Mouse (Mus musculus): ENCODE measurements at regions not wholly inside any gene's neighbourhood (a gene's known extent, or its start where the extent isn't known, plus 50 kb on each side); places are given as distances from the start of the nearest gene placed in this dataset.

DNA sequence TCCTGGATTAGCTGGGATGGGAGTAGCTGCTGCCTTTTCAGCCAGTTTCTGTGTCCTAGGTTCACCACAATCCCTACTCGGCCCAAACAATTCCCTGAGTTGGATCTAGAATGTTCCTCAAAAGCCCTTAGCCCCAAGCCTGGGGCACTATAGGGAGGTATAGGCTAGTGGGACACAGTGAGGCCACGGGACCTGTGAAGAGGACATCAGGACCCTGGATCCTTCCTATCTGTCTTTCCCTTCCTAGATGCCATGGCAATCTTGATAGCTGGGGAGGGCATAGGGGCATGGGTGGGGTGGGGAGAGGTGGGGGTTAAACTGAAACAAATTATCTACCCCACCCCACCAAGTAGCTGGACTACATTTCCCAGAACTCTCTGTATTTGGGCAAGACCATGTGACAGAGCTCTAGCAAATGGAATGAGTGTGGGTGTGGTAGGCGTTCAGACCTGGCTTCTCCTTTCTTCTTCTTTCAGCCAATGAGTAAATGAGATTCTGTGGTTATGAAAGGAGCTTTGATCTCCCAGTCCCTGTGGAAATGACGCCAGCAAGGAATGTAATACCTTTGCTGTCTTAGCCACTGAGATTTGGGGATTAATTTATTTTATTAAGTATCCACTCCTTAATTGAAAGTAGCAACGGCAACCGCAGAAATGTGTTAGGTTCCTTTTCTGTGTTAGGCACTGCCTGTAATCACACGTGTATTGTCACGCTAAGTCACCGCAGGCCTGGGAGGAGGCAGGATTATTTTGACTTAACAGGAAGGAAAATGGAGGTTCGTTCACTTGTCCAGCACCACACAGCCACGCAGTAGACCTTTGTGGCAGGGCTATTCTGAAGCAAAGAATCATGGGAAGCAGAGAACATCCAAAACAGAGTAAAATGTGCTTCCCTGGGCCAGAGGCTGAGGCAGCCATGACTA is 246.6 kb downstream of the Cbln1 start:
- no peaks in the 10 kb centered on the region for H3K4me1 ChIP-seq (replicated peaks; ENCODE audit: insufficient read depth, low read length)
- H3K36me3 ChIP-seq (ENCODE audit: insufficient read depth, low read length), result no peaks in the 10 kb centered on the region
- WGBS, result 76% methylated on average over 11 of the region's 11 CpGs
- DNase-seq (ENCODE audit: low spot score), result no peak
- no peaks in the 10 kb centered on the region for H3K27me3 ChIP-seq (ENCODE audit: insufficient read depth, low read length)
- H3K9ac ChIP-seq (ENCODE audit: low read depth, low read length), result no peak overlapping the region
- no peak for TF ChIP-seq CTCF (IDR thresholded peaks at IDR 0.05; ENCODE audit: low read depth)
- no peak overlapping the region for H3K27ac ChIP-seq
- H3K9me3 ChIP-seq (replicated peaks; ENCODE audit: low read length), result no peaks in the 10 kb centered on the region
- H3K4me2 ChIP-seq (ENCODE audit: low read length), result no peak overlapping the region
- H3K4me3 ChIP-seq (replicated peaks; ENCODE audit: low read depth, low read length), result no peak overlapping the region
- no peak for ATAC-seq (replicated peaks; ENCODE audit: low FRiP score, low read depth)

- DNase-seq (ENCODE audit: low spot score), result no peak
- Histone ChIP-seq H3K4me2 (ENCODE audit: low read length) (no peak overlapping the region), H3K27me3 (ENCODE audit: insufficient read depth, low read length) (no peaks in the 10 kb centered on the region), H3K4me3 (replicated peaks; ENCODE audit: low read depth, low read length) (no peak overlapping the region), H3K27ac (no peak overlapping the region), H3K4me1 (replicated peaks; ENCODE audit: insufficient read depth, low read length) (no peaks in the 10 kb centered on the region), H3K9ac (ENCODE audit: low read depth, low read length) (no peak overlapping the region), H3K36me3 (ENCODE audit: insufficient read depth, low read length) (no peaks in the 10 kb centered on the region), H3K9me3 (replicated peaks; ENCODE audit: low read length) (no peaks in the 10 kb centered on the region)
- 72% methylated on average over 6 of the region's 6 CpGs for whole genome bisulfite sequencing
- TF ChIP-seq CTCF (IDR thresholded peaks at IDR 0.05; ENCODE audit: low read depth), result no peak
- ATAC-seq (replicated peaks; ENCODE audit: low FRiP score, low read depth), result no peak
Measured at GRCm38 (mm10) chr8:87220581-87220980, 251.8 kb downstream of the Cbln1 start.

- 19% methylated on average over 6 of the region's 6 CpGs for WGBS
- no peak overlapping the region for H3K27ac ChIP-seq
- H3K36me3 ChIP-seq (ENCODE audit: insufficient read depth, low read length), result no peaks in the 10 kb centered on the region
- no peaks in the 10 kb centered on the region for H3K9me3 ChIP-seq (replicated peaks; ENCODE audit: low read length)
- TF ChIP-seq CTCF (IDR thresholded peaks at IDR 0.05; ENCODE audit: low read depth), result peak; percentile 80
- no peak overlapping the region for H3K4me2 ChIP-seq (ENCODE audit: low read length)
- no peak overlapping the region for H3K9ac ChIP-seq (ENCODE audit: low read depth, low read length)
- H3K4me1 ChIP-seq (replicated peaks; ENCODE audit: insufficient read depth, low read length), result no peaks in the 10 kb centered on the region
- ATAC-seq (replicated peaks; ENCODE audit: low FRiP score, low read depth) (no peak), DNase-seq (ENCODE audit: low spot score) (no peak)
- no peaks in the 10 kb centered on the region for H3K27me3 ChIP-seq (ENCODE audit: insufficient read depth, low read length)
- no peak overlapping the region for H3K4me3 ChIP-seq (replicated peaks; ENCODE audit: low read depth, low read length)
Measured at GRCm38 (mm10) chr8:87218956-87219482, 253.4 kb downstream of the Cbln1 start.

DNA sequence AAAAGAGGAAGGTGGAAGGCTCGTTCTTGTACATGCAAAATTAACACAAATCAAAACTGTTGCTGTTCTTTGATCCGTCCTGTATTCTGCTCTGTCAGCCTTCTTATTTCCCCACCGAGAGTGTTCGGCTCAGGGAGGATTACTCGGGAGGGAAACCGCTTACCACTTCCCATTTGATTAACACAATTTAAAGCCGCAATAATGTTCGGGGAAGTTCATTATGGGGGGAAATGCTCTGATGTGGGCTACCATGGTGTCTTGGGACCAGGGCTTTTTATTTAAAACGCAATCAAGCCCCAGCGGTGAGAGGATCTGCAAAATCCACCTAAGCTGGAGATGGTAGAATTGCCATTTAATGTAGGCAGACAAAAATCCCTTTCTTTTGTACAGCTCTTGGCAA is 257.4 kb downstream of the Cbln1 start:
- no peaks in the 10 kb centered on the region for H3K4me1 ChIP-seq (replicated peaks; ENCODE audit: insufficient read depth, low read length)
- DNase-seq (ENCODE audit: low spot score) (no peak), ATAC-seq (replicated peaks; ENCODE audit: low FRiP score, low read depth) (no peak)
- no peak overlapping the region for H3K9ac ChIP-seq (ENCODE audit: low read depth, low read length)
- no peak overlapping the region for H3K4me2 ChIP-seq (ENCODE audit: low read length)
- H3K27me3 ChIP-seq (ENCODE audit: insufficient read depth, low read length), result no peaks in the 10 kb centered on the region
- WGBS, result 78% methylated on average over 10 of the region's 10 CpGs
- no peak for TF ChIP-seq CTCF (IDR thresholded peaks at IDR 0.05; ENCODE audit: low read depth)
- H3K4me3 ChIP-seq (replicated peaks; ENCODE audit: low read depth, low read length), result no peak overlapping the region
- no peak overlapping the region for H3K27ac ChIP-seq
- H3K36me3 ChIP-seq (ENCODE audit: insufficient read depth, low read length), result no peaks in the 10 kb centered on the region
- H3K9me3 ChIP-seq (replicated peaks; ENCODE audit: low read length), result no peaks in the 10 kb centered on the region

DNA sequence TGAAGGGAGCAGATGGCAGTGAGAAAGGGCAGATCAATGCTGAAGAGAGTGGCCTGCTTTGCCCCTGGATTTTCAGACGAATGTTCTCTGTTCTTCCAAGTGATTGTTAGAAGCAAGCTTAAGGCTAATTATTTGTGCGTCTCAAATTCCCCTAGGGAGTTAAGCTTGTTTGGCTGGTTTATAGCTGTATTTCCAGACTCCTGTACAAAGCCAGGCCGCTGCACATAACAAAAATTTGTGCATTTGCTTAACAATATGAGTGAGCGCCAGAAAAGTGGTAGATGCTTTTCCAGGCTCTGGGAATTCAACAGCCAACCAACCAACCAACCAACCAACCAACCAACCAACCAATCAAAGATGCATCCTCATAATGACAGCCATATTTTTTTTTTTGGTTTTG is 261.9 kb downstream of the Cbln1 start:
- 36% methylated on average over 4 of the region's 4 CpGs for WGBS

DNA sequence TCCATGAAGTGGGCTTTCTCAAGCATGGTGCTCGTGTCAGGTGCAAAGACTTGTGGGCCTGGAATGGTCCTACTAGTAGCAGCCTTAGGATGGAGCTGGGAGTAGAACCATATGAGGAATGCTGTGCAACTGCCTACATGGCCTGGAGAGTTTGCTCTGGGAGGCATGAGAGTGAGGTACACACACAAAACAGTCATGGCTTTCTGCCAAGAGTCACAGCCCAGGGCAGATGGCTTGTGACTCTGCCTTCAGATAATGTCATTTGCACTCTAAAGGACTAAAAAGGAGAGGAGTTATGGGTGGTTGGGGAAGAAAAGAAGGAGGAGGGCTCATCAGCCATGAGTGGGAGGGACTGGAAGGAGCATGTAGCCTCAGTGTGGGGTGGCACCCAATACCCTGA is 263.1 kb downstream of the Cbln1 start:
- no peak for TF ChIP-seq CTCF (IDR thresholded peaks at IDR 0.05; ENCODE audit: low read depth)
- no peaks in the 10 kb centered on the region for H3K27me3 ChIP-seq (ENCODE audit: insufficient read depth, low read length)
- ATAC-seq (replicated peaks; ENCODE audit: low FRiP score, low read depth), result no peak
- H3K9ac ChIP-seq (ENCODE audit: low read depth, low read length), result no peak overlapping the region
- no peak overlapping the region for H3K4me2 ChIP-seq (ENCODE audit: low read length)
- no peaks in the 10 kb centered on the region for H3K4me1 ChIP-seq (replicated peaks; ENCODE audit: insufficient read depth, low read length)
- DNase-seq (ENCODE audit: low spot score), result no peak
- no peak overlapping the region for H3K27ac ChIP-seq
- no peaks in the 10 kb centered on the region for H3K9me3 ChIP-seq (replicated peaks; ENCODE audit: low read length)
- H3K36me3 ChIP-seq (ENCODE audit: insufficient read depth, low read length), result no peaks in the 10 kb centered on the region
- WGBS, result 70% methylated on average over 1 of the region's 1 CpGs
- H3K4me3 ChIP-seq (replicated peaks; ENCODE audit: low read depth, low read length), result no peak overlapping the region

More for the DNA sequence above, 261.9 kb downstream of the Cbln1 start:
- no peak for TF ChIP-seq CTCF (IDR thresholded peaks at IDR 0.05; ENCODE audit: low read depth)
- no peaks in the 10 kb centered on the region for H3K4me1 ChIP-seq (replicated peaks; ENCODE audit: insufficient read depth, low read length)
- peak; percentile 50 for DNase-seq (ENCODE audit: low spot score)
- H3K4me2 ChIP-seq (ENCODE audit: low read length), result no peak overlapping the region
- no peak overlapping the region for H3K4me3 ChIP-seq (replicated peaks; ENCODE audit: low read depth, low read length)
- no peak overlapping the region for H3K27ac ChIP-seq
- no peaks in the 10 kb centered on the region for H3K36me3 ChIP-seq (ENCODE audit: insufficient read depth, low read length)
- no peak overlapping the region for H3K9ac ChIP-seq (ENCODE audit: low read depth, low read length)
- ATAC-seq (replicated peaks; ENCODE audit: low FRiP score, low read depth), result no peak
- H3K27me3 ChIP-seq (ENCODE audit: insufficient read depth, low read length), result no peaks in the 10 kb centered on the region
- H3K9me3 ChIP-seq (replicated peaks; ENCODE audit: low read length), result no peaks in the 10 kb centered on the region

All from kidney, postnatal 0 days (tissue).